Mouse (Mus musculus) hindbrain, embryonic 12.5 days (tissue): ENCODE measurements around the gene Klhl3. TPM values are rescaled to one million over a fixed set of nuclear protein-coding genes. Genes with fewer than 3 reads are reported as not detected.

Source experiments
- ATAC-seq: fragments of 200-750 bp; cut with Nextera tagmentation; 2 replicates; pipeline ENCODE4 v1.8.0; 2017; ENCODE audit warnings: moderate TSS enrichment; ENCODE audit not compliant: low FRiP score
- H3K27ac ChIP-seq: fragments of 300-500 bp; sonication (generic); 2 replicates; pipeline ENCODE4 v1.5.1; 2016; ENCODE audit warnings: mild to moderate bottlenecking
- H3K27me3 ChIP-seq: fragments of 300-500 bp; sonication (generic); 2 replicates; pipeline ENCODE4 v1.6.1; 2016; ENCODE audit warnings: mild to moderate bottlenecking
- H3K36me3 ChIP-seq: fragments of 300-500 bp; sonication (generic); 2 replicates; pipeline ENCODE4 v1.6.1; 2016; ENCODE audit warnings: mild to moderate bottlenecking
- H3K4me1 ChIP-seq: fragments of 300-500 bp; sonication (generic); 2 replicates; pipeline ENCODE4 v1.6.1; 2016
- H3K4me2 ChIP-seq: fragments of 300-500 bp; sonication (generic); replicated peaks from 2 replicates; pipeline ENCODE4 v1.6.1; 2016; ENCODE audit warnings: mild to moderate bottlenecking
- H3K4me3 ChIP-seq: fragments of 300-500 bp; sonication (generic); 2 replicates; pipeline ENCODE4 v1.5.1; 2016; ENCODE audit warnings: mild to moderate bottlenecking
- H3K9ac ChIP-seq: fragments of 300-500 bp; sonication (generic); 2 replicates; pipeline ENCODE4 v1.6.1; 2016; ENCODE audit warnings: mild to moderate bottlenecking, moderate library complexity
- H3K9me3 ChIP-seq: fragments of 300-500 bp; sonication (generic); replicated peaks from 2 replicates; pipeline ENCODE4 v1.6.1; 2016; ENCODE audit warnings: mild to moderate bottlenecking
- WGBS: fragments of 180-500 bp; shearing (Covaris S2); methylation state at CpG from one replicate; pipeline ENCODE4 v1.1.7; 2016; 5-methylcytosine and 5-hydroxymethylcytosine counted together
- polyA plus RNA-seq: library from polyadenylated mRNA; unstranded; fragments of >200 nt; fragmentation: Nextera tagmentation; extraction: Ambion mirVana; gene quantifications from 2 replicates; pipeline ENCODE4 v1.2.1, GENCODE M21; 2016

The Klhl3 gene
- polyA plus RNA-seq, 1 experiment from 2014 or later: 5.8 TPM

DNA sequence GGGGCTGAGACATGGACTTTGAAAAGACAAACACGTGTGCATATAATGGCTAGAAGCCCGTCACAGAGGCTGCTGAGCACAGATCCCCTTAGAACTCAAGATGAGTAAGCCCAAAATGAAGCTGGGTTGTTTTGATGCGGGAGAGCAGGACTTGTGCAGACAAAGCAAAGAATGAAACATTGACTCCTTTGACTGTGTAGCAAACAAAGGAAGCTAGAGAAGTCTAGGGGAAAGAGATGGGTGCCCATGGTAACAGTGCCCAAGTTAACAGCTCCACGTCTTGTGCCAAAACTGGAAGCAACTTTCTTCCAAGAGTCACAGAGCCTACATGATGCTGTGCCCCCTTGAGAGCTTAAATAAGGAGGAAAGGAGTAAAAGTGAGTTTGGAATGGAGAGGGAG lies 59.8 kb downstream of the Klhl3 start:
- 0 out of 2 replicates have a peak, but pooled peaks cover 3% of the 10 kb centered on the region for H3K9me3 ChIP-seq
- no peak overlapping the region for H3K4me2 ChIP-seq
- no peak overlapping the region for H3K9ac ChIP-seq
- H3K27ac ChIP-seq: no peak overlapping the region
- no peak for ATAC-seq
- H3K4me1 ChIP-seq: peaks cover 4% of the 10 kb centered on the region
- 63% methylated on average over 4 of the region's 4 CpGs for WGBS
- no peak overlapping the region for H3K4me3 ChIP-seq
- H3K27me3 ChIP-seq: no peaks in the 10 kb centered on the region
- H3K36me3 ChIP-seq: no peaks in the 10 kb centered on the region

- no peak for ATAC-seq
- Histone ChIP-seq H3K27ac (no peak overlapping the region), H3K4me3 (no peak overlapping the region), H3K4me2 (no peak overlapping the region), H3K9me3 (0 out of 2 replicates have a peak, but pooled peaks cover 4% of the 10 kb centered on the region), H3K36me3 (peaks cover 5% of the 10 kb centered on the region; the same call in 1 of the 2 replicates), H3K27me3 (no peaks in the 10 kb centered on the region), H3K4me1 (no peaks in the 10 kb centered on the region), H3K9ac (no peak overlapping the region)
- 77% methylated on average over 10 of the region's 10 CpGs for WGBS
Observed at GRCm38 (mm10) chr13:58051654-58052053, 61.7 kb downstream of the Klhl3 start.

DNA sequence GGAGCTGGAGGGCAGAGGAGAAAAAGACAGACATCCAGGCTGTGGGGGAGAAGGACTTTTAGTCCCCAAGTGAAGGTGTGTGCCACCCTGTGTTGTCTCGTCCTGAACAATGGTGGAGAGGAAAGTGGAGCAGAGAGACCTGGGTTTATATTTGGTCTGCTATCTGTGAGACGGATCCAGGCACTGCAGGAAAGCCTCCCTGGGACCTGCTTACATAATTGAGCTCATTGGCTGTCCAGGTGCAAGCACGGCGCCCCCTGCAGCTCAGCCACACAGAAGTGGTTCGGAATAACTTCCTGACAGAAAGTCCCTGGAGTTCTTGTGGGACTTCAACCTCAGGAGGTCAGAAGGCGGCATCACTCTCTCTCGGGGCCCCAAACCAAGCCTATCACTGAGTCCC lies 62.1 kb downstream of the Klhl3 start:
- no peak overlapping the region for H3K27ac ChIP-seq
- 0 out of 2 replicates have a peak, but pooled peaks cover 4% of the 10 kb centered on the region for H3K9me3 ChIP-seq
- no peak for ATAC-seq
- H3K4me2 ChIP-seq: no peak overlapping the region
- WGBS: 50% methylated on average over 7 of the region's 7 CpGs
- no peaks in the 10 kb centered on the region for H3K27me3 ChIP-seq
- no peak overlapping the region for H3K4me3 ChIP-seq
- H3K9ac ChIP-seq: no peak overlapping the region
- peaks cover 5% of the 10 kb centered on the region; the same call in 1 of the 2 replicates for H3K36me3 ChIP-seq
- H3K4me1 ChIP-seq: no peaks in the 10 kb centered on the region

DNA sequence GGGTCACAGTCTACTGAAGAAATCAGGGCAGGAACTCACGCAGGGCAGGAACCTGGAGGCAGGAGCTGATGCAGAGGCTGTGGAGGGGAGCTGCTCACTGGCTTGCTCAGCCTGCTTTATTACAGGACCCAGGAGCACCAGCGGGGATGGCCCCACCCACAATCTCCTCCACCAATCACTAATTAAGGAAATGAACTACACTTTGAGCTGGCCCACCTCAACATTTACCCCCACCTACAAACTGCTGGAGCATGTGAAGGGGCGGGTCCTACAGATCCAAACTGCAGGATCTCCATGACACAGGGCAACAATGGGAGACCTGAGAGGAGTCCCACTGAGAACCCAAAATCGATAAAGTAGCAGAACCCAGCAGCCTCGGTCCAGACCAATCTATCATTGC lies 64.3 kb downstream of the Klhl3 start:
- Histone ChIP-seq H3K4me1 (no peaks in the 10 kb centered on the region), H3K27ac (no peak overlapping the region), H3K9ac (no peak overlapping the region), H3K4me2 (no peak overlapping the region), H3K27me3 (no peaks in the 10 kb centered on the region), H3K4me3 (no peak overlapping the region), H3K9me3 (0 out of 2 replicates have a peak, but pooled peaks cover 4% of the 10 kb centered on the region), H3K36me3 (peaks cover 5% of the 10 kb centered on the region; the same call in 1 of the 2 replicates)
- WGBS: 72% methylated on average over 5 of the region's 5 CpGs
- ATAC-seq: no peak

DNA sequence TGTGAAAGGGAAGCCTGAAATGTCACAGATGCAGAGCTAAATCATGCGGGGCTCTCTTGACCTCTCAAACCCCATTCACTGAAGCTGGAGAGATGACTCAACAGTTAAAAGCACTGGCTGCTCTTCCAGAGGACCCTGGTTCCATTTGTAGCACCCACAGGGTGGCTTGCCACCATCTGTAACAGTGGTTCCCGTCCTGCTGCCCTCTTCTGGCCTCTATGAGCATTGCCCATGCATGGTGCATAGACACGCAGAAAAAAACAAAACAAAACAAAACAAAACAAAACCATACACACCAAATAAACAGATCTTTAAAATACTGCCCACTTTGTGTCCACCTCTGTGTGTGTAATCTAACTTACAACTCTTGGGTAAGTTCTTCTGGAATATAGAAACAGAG lies 65.3 kb downstream of the Klhl3 start:
- Histone ChIP-seq H3K9me3 (0 out of 2 replicates have a peak, but pooled peaks cover 4% of the 10 kb centered on the region), H3K4me3 (no peak overlapping the region), H3K27ac (no peak overlapping the region), H3K4me2 (no peak overlapping the region), H3K9ac (no peak overlapping the region), H3K27me3 (no peaks in the 10 kb centered on the region), H3K36me3 (peaks cover 5% of the 10 kb centered on the region; the same call in 1 of the 2 replicates), H3K4me1 (no peaks in the 10 kb centered on the region)
- WGBS: 85% methylated on average over 3 of the region's 3 CpGs
- no peak for ATAC-seq

DNA sequence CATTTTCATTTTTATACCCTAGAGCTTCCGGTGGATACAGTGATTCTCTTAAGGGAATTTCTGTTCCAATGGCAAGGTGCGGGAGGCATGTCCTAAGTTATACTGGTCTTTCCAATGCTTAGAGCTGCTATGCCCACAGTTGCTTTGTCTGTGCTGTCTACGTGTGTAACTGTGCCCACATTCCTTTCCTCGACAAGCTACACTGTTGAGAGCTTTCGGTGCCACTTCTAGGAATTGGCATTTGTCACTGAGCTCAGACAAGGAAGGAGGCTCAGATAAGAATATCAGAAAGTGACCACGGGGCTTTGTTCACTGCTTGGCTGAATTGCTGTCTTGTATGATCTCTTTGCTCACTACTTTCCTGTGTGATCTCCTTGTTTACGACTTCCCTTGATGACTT lies 67.2 kb downstream of the Klhl3 start:
- no peak overlapping the region for H3K4me2 ChIP-seq
- 0 out of 2 replicates have a peak, but pooled peaks cover 4% of the 10 kb centered on the region for H3K9me3 ChIP-seq
- H3K27me3 ChIP-seq: no peaks in the 10 kb centered on the region
- no peak overlapping the region for H3K4me3 ChIP-seq
- whole genome bisulfite sequencing: 94% methylated on average over 7 of the region's 7 CpGs
- ATAC-seq: no peak
- no peak overlapping the region for H3K27ac ChIP-seq
- no peak overlapping the region for H3K9ac ChIP-seq
- no peaks in the 10 kb centered on the region for H3K4me1 ChIP-seq
- H3K36me3 ChIP-seq: peaks cover 5% of the 10 kb centered on the region; the same call in 1 of the 2 replicates

DNA sequence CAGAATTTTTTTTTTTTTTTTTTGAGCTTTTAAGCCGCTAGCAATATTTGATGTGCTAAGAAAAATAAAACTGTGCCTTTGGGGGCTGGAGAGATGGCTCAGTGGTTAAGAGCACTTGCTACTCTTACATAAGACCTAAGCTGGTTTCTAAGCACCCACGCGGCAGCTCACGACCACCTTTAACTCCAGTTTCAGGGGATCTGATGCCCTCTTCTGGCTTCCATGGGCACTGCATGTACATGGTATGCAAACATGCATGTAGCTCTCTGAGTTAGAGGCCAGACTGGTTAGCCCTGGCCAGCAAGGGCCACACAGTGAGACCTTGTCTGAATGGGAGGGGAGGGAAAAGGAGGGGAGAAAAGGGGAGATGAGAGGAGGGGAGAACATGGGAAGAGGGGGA lies 68.1 kb downstream of the Klhl3 start:
- Histone ChIP-seq H3K4me3 (no peak overlapping the region), H3K36me3 (peaks cover 8% of the 10 kb centered on the region; the same call in 1 of the 2 replicates), H3K9me3 (0 out of 2 replicates have a peak, but pooled peaks cover 4% of the 10 kb centered on the region), H3K9ac (no peak overlapping the region), H3K27ac (no peak overlapping the region), H3K4me2 (no peak overlapping the region), H3K27me3 (no peaks in the 10 kb centered on the region), H3K4me1 (no peaks in the 10 kb centered on the region)
- ATAC-seq: no peak
- 59% methylated on average over 4 of the region's 4 CpGs for WGBS

DNA sequence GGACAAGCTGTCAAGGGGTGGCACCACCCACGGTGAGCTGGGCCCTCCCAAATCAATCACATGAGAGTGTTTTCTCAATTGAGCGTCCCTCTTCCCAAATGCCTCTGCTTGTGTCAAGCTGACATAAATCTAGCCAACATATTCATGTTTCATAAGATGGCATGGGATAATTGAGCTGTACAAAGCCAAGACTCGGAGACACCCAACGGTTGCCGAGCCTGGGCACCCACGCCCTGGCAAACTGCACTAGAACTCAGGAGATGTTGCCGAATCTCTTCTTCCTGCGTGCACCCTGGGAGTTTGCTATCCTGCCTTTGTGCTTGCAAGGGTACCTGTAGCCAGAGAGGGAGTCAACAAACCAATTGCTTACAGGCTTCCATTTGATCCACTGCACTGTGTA lies 70.1 kb downstream of the Klhl3 start:
- 0 out of 2 replicates have a peak, but pooled peaks cover 4% of the 10 kb centered on the region for H3K9me3 ChIP-seq
- no peaks in the 10 kb centered on the region for H3K4me1 ChIP-seq
- H3K27ac ChIP-seq: no peak overlapping the region
- WGBS: 92% methylated on average over 8 of the region's 8 CpGs
- no peaks in the 10 kb centered on the region for H3K27me3 ChIP-seq
- H3K9ac ChIP-seq: no peak overlapping the region
- no peak for ATAC-seq
- H3K4me3 ChIP-seq: no peak overlapping the region
- H3K36me3 ChIP-seq: peaks cover 8% of the 10 kb centered on the region; the same call in 1 of the 2 replicates
- H3K4me2 ChIP-seq: no peak overlapping the region

DNA sequence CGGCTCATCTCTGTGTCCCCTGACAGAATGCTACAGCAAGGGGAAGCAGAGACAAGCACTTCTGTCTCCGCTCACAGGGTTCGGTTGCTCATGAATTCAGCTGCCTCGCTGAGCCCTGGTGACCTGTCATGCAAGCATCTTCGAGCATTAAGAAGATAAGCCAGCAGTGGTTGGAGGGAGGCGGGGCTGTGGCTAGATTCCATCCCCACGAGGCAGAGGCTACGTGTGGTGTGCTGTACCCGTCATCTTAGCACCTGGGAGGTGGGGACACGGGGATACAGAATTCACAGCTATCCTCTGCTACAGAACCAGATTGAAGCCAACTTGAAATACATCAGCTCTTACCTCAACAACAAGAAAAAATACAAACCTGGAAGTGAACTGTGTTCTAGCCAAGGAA lies 73.3 kb downstream of the Klhl3 start:
- H3K9ac ChIP-seq: no peak overlapping the region
- H3K4me3 ChIP-seq: no peak overlapping the region
- H3K9me3 ChIP-seq: no peaks in the 10 kb centered on the region
- H3K27me3 ChIP-seq: no peaks in the 10 kb centered on the region
- 0 out of 2 replicates have a peak, but pooled peaks cover 3% of the 10 kb centered on the region for H3K36me3 ChIP-seq
- no peak for ATAC-seq
- H3K4me1 ChIP-seq: peaks cover 3% of the 10 kb centered on the region; the same call in 1 of the 2 replicates
- no peak overlapping the region for H3K4me2 ChIP-seq
- H3K27ac ChIP-seq: no peak overlapping the region
- whole genome bisulfite sequencing: 82% methylated on average over 10 of the region's 10 CpGs

GRCm38 (mm10) chr13:58037506-58037905 lies 75.9 kb downstream of the Klhl3 start:
- Histone ChIP-seq H3K4me3 (no peak overlapping the region), H3K9me3 (no peaks in the 10 kb centered on the region), H3K27me3 (no peaks in the 10 kb centered on the region), H3K4me2 (no peak overlapping the region), H3K4me1 (peaks cover 3% of the 10 kb centered on the region; the same call in 1 of the 2 replicates), H3K36me3 (0 out of 2 replicates have a peak, but pooled peaks cover 3% of the 10 kb centered on the region), H3K27ac (no peak overlapping the region), H3K9ac (no peak overlapping the region)
- no peak for ATAC-seq
- WGBS: 86% methylated on average over 8 of the region's 8 CpGs

DNA sequence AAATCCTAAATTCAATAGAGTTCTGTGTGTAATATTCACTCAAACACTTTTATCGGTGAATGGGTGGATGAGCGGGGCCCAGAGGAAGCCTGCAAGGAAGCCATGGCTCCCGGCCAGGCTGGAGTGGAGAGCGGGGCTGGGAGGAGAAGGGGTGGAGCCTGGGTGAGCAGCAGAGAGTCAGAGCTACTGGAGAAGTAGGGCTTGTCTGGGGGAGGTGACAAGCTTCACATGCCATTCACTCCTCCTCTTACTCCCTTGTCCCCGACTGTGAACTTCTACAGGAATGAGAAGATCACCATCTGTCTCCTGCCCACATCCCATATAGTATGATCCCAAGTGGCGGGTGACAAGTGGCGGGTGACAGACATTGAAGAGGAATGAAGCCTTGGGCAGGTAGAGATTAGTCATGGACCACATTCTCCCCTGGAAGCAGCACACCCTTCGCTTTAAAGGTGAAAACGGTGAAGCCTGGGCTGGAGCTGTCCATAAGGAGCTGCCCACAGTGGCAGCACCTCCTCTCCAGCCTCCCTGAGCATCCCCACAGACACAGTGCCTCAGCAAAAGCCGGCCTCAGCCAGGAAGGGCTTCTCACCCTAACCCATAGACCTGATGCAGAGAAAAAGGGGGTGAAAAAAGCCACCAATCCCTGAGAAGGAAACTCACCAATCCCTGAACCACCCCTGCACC lies 77.8 kb downstream of the Klhl3 start:
- WGBS: 76% methylated on average over 10 of the region's 10 CpGs
- H3K4me1 ChIP-seq: peaks cover 3% of the 10 kb centered on the region; the same call in 1 of the 2 replicates
- H3K9ac ChIP-seq: no peak overlapping the region
- no peak overlapping the region for H3K4me3 ChIP-seq
- H3K9me3 ChIP-seq: no peaks in the 10 kb centered on the region
- no peak overlapping the region for H3K4me2 ChIP-seq
- H3K36me3 ChIP-seq: no peaks in the 10 kb centered on the region
- no peak for ATAC-seq
- H3K27ac ChIP-seq: no peak overlapping the region
- H3K27me3 ChIP-seq: no peaks in the 10 kb centered on the region

DNA sequence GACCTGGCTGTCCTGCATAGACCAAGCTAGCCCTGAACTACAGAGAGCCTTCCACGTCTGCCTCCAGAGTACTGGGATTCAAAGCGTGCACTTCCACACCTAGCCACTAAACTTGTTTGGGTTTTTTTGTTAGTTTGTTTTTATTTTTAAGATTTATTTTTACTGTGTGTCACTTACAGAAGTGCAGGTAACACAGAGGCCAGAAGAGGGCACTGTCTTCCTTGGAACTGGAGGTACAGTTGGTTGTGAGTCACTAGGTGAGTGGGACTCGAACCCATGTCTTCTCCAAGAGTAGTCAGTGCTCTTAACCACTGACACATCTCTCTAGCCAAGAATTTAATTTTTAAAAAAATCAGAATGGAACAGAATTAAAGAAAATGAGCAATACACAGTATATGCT lies 78.4 kb downstream of the Klhl3 start:
- no peak overlapping the region for H3K9ac ChIP-seq
- peaks cover 3% of the 10 kb centered on the region; the same call in 1 of the 2 replicates for H3K4me1 ChIP-seq
- H3K4me3 ChIP-seq: no peak overlapping the region
- H3K27me3 ChIP-seq: no peaks in the 10 kb centered on the region
- H3K4me2 ChIP-seq: no peak overlapping the region
- no peaks in the 10 kb centered on the region for H3K36me3 ChIP-seq
- WGBS: 91% methylated on average over 3 of the region's 3 CpGs
- H3K27ac ChIP-seq: no peak overlapping the region
- H3K9me3 ChIP-seq: no peaks in the 10 kb centered on the region
- ATAC-seq: no peak

DNA sequence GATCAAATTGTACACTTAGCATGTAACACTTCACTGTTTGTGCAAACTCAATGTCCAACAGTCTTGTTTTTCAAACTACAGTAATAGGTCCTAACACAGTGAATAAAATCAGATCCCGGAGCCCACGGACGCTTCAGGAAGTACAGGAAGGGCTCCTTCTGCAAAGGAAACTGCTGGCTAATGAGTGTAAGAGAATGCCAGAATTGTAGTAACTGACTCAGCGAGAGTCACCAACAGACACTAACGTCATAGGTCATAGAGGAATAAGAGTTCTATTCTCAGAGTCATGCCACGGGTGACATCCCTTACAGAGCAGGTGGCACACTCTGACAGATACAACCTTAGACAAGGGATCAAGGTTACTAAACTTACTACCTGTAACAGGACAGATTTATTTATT lies 78.9 kb downstream of the Klhl3 start:
- H3K4me2 ChIP-seq: no peak overlapping the region
- H3K27me3 ChIP-seq: no peaks in the 10 kb centered on the region
- no peaks in the 10 kb centered on the region for H3K9me3 ChIP-seq
- no peak for ATAC-seq
- no peaks in the 10 kb centered on the region for H3K36me3 ChIP-seq
- 91% methylated on average over 6 of the region's 6 CpGs for WGBS
- H3K4me1 ChIP-seq: peaks cover 3% of the 10 kb centered on the region; the same call in 1 of the 2 replicates
- no peak overlapping the region for H3K27ac ChIP-seq
- H3K9ac ChIP-seq: no peak overlapping the region
- H3K4me3 ChIP-seq: no peak overlapping the region
